ENCODE assay signal across 9 mouse cellular contexts in genomic region chr1:69790337-69791250, GRCm38 (mm10). TPM values are rescaled to one million over a fixed set of nuclear protein-coding genes. Genes with fewer than 3 reads are reported as not detected.
DNase-seq lines count a peak whose midpoint lies in the region; ATAC-seq and TF ChIP-seq lines count a peak whose summit lies in the region.
"Had no signal": no experiment of that assay in that cellular context is flagged by ENCODE, and none has a peak within 500 bp of the region (broad histone marks: within the 10 kb centered on the region; RNA-seq: fewer than 3 reads in every experiment).

No protein-coding gene starts in this region.

- TF ChIP-seq CTCF in C2C12 (IDR thresholded peaks at IDR 0.05; ENCODE audit: control insufficient read depth, insufficient read depth, insufficient read length), result peak; percentile 54
- TF ChIP-seq CTCF in heart, adult 2 months (IDR thresholded peaks at IDR 0.05), result peak; percentile 85
- TF ChIP-seq CTCF in midbrain, postnatal 0 days (IDR thresholded peaks at IDR 0.05), result peak; percentile 92

- no peaks in the 10 kb centered on the region for H3K9me3 ChIP-seq in kidney, embryonic 14.5 days (ENCODE audit: control insufficient read depth, low read length)
- no peaks in the 10 kb centered on the region for H3K9me3 ChIP-seq in limb, embryonic 12.5 days
- no peaks in the 10 kb centered on the region for H3K9me3 ChIP-seq in midbrain, postnatal 0 days (ENCODE audit: low read length)

- no peak overlapping the region for H3K27ac ChIP-seq in heart, adult 2 months
- H3K27ac ChIP-seq in kidney, embryonic 14.5 days (ENCODE audit: low read depth, low read length), result no peak overlapping the region
- no peak overlapping the region for H3K27ac ChIP-seq in limb, embryonic 12.5 days
- no peak overlapping the region; the same call in 1 of the 2 replicates for H3K27ac ChIP-seq in midbrain, postnatal 0 days (ENCODE audit: low read depth, low read length)

- no peaks in the 10 kb centered on the region for H3K4me1 ChIP-seq in heart, adult 2 months (ENCODE audit: control insufficient read depth, insufficient read depth, low read length)
- no peaks in the 10 kb centered on the region for H3K4me1 ChIP-seq in kidney, embryonic 14.5 days (ENCODE audit: control insufficient read depth, insufficient read depth, low read length)
- no peaks in the 10 kb centered on the region for H3K4me1 ChIP-seq in limb, embryonic 12.5 days (replicated peaks)
- no peaks in the 10 kb centered on the region; the same call in 1 of the 2 replicates for H3K4me1 ChIP-seq in midbrain, postnatal 0 days (ENCODE audit: insufficient read depth, low read length)

- H3K79me2 ChIP-seq in C2C12 (ENCODE audit: control insufficient read depth, insufficient read depth), result no peaks in the 10 kb centered on the region
- no peaks in the 10 kb centered on the region for H3K79me2 ChIP-seq in heart, adult 2 months (replicated peaks; ENCODE audit: control insufficient read depth, insufficient read depth, low read length)

- peak overlapping the region; percentile 36 for H3K4me2 ChIP-seq in kidney, embryonic 14.5 days (replicated peaks; ENCODE audit: low read depth, low read length)
- peak overlapping the region; percentile 40 for H3K4me2 ChIP-seq in limb, embryonic 12.5 days
- H3K4me2 ChIP-seq in midbrain, postnatal 0 days (ENCODE audit: low read depth, low read length, poor library complexity, severe bottlenecking), result peak overlapping the region; percentile 52

- no peaks in the 10 kb centered on the region for H3K36me3 ChIP-seq in C2C12 (ENCODE audit: control insufficient read depth, insufficient read depth)
- no peaks in the 10 kb centered on the region for H3K36me3 ChIP-seq in heart, adult 2 months (ENCODE audit: control insufficient read depth, insufficient read depth, low read length)
- no peaks in the 10 kb centered on the region for H3K36me3 ChIP-seq in kidney, embryonic 14.5 days (ENCODE audit: control insufficient read depth, insufficient read depth, low read length)
- H3K36me3 ChIP-seq in limb, embryonic 12.5 days, result no peaks in the 10 kb centered on the region
- H3K36me3 ChIP-seq in midbrain, postnatal 0 days (ENCODE audit: insufficient read depth, low read length), result no peaks in the 10 kb centered on the region

- peak; percentile 69; the same call in 1 of the 2 replicates for ATAC-seq in kidney, embryonic 14.5 days (ENCODE audit: low FRiP score, low TSS enrichment)
- no peak for ATAC-seq in limb, embryonic 12.5 days (ENCODE audit: insufficient number of reproducible peaks, insufficient read depth, low FRiP score, low TSS enrichment, low read depth)
- ATAC-seq in midbrain, postnatal 0 days (ENCODE audit: low FRiP score), result no peak

- no peak for TF ChIP-seq POLR2A in heart, adult 2 months (IDR thresholded peaks at IDR 0.05; ENCODE audit: insufficient read depth, low read depth, low read length)

- 48% methylated on average over 28 of the region's 28 CpGs for WGBS in heart, adult 2 months
- 37% methylated on average over 28 of the region's 28 CpGs for WGBS in kidney, embryonic 14.5 days
- WGBS in limb, embryonic 12.5 days, result 46% methylated on average over 28 of the region's 28 CpGs
- 24% methylated on average over 28 of the region's 28 CpGs for WGBS in midbrain, postnatal 0 days

- no peaks in the 10 kb centered on the region for H3K79me3 ChIP-seq in C2C12 (ENCODE audit: low read depth)

- H3ac ChIP-seq in C2C12 (ENCODE audit: control insufficient read depth, insufficient read length, low read depth), result no peak overlapping the region

- no peaks in the 10 kb centered on the region for H3K27me3 ChIP-seq in C2C12 (ENCODE audit: control insufficient read depth, insufficient read depth, insufficient read length)
- no peaks in the 10 kb centered on the region for H3K27me3 ChIP-seq in heart, adult 2 months (ENCODE audit: control insufficient read depth, insufficient read depth, low read length)
- no peaks in the 10 kb centered on the region for H3K27me3 ChIP-seq in kidney, embryonic 14.5 days (ENCODE audit: control insufficient read depth, insufficient read depth, low read length)
- H3K27me3 ChIP-seq in limb, embryonic 12.5 days, result no peaks in the 10 kb centered on the region
- no peaks in the 10 kb centered on the region for H3K27me3 ChIP-seq in midbrain, postnatal 0 days (ENCODE audit: insufficient read depth, low read length)

- intact Hi-C loops in heart, adult 2 months (cut with DNase I), result no loop called here

- peak; percentile 49 to 89 for DNase-seq in adrenal gland, adult (ENCODE audit: inconsistent age in 2 of 2, low spot score in 1 of 2)
- peak; percentile 82 for DNase-seq in embryo, embryonic 11 days
- DNase-seq in heart, adult 2 months, result peak; percentile 17 to 40
- DNase-seq in midbrain, postnatal 0 days (ENCODE audit: low spot score), result peak; percentile 91
- peak; percentile 78 for DNase-seq in testis, postnatal 10 days (ENCODE audit: low spot score)

- H3K4me3 ChIP-seq in C2C12 (ENCODE audit: insufficient read depth, poor library complexity, severe bottlenecking), result no peak overlapping the region
- H3K4me3 ChIP-seq in heart, adult 2 months, result no peak overlapping the region
- H3K4me3 ChIP-seq in kidney, embryonic 14.5 days (ENCODE audit: low read length), result peak overlapping the region; percentile 8
- 0 out of 2 replicates have a peak overlapping the region, but pooled peaks have one; percentile 8 for H3K4me3 ChIP-seq in limb, embryonic 12.5 days (replicated peaks)
- peak overlapping the region; percentile 33 for H3K4me3 ChIP-seq in midbrain, postnatal 0 days (ENCODE audit: low read depth, low read length)

- H3K9ac ChIP-seq in heart, adult 2 months (ENCODE audit: low read depth, low read length), result no peak overlapping the region
- H3K9ac ChIP-seq in kidney, embryonic 14.5 days (ENCODE audit: low read depth, low read length), result no peak overlapping the region
- no peak overlapping the region for H3K9ac ChIP-seq in limb, embryonic 12.5 days (replicated peaks)
- H3K9ac ChIP-seq in midbrain, postnatal 0 days (replicated peaks; ENCODE audit: low read length, poor library complexity, severe bottlenecking), result peak overlapping the region; percentile 29; the same call in 1 of the 2 replicates

- no peak for TF ChIP-seq EP300 in heart, adult 2 months (IDR thresholded peaks at IDR 0.05; ENCODE audit: insufficient read depth, low read depth, low read length)

TF ChIP-seq in C2C12, 6 proteins besides CTCF, POLR2A, EP300 and RAD21:
- TF ChIP-seq MYOG (IDR thresholded peaks at IDR 0.05; ENCODE audit: control insufficient read depth, extremely low read depth, insufficient read length) (no peak), MYOD1 (IDR thresholded peaks at IDR 0.05; ENCODE audit: control insufficient read depth, insufficient read length, low read depth) (no peak), MAX (IDR thresholded peaks at IDR 0.05) (no peak), CEBPB (IDR thresholded peaks at IDR 0.05; ENCODE audit: low read depth) (no peak), FOSL1 (IDR thresholded peaks at IDR 0.05; ENCODE audit: insufficient read depth, low read length, poor library complexity, severe bottlenecking) (no peak), USF1 (IDR thresholded peaks at IDR 0.05; ENCODE audit: low read depth) (no peak)

RNA-seq across cellular contexts. Expression of gene Spag16, which starts 36.2 kb away (rescaled TPM):
- not detected for polyA plus RNA-seq in C2C12 (2012; fragmentation: generic; extraction: Trizol)
- not detected for total RNA-seq in heart, adult 2 months (2021)
- polyA plus RNA-seq in heart, adult 2 months (2012; rRNA removed), result 0.47 TPM in 1 of 2 replicates, not detected in the other
- 1.2 and 1.5 TPM in 2 replicates for polyA plus RNA-seq in kidney, embryonic 14.5 days (2014; fragmentation: Nextera tagmentation; extraction: Ambion mirVana)
- 1.3 and 1.4 TPM in 2 replicates for polyA plus RNA-seq in limb, embryonic 12.5 days (2016; fragmentation: Nextera tagmentation; extraction: Ambion mirVana)
- total RNA-seq in midbrain, postnatal 0 days (2014; rRNA removed), result 1.5 and 4.0 TPM in 2 replicates
- 2.2 and 3.2 TPM in 2 replicates for polyA plus RNA-seq in midbrain, postnatal 0 days (2015; fragmentation: Nextera tagmentation; extraction: Ambion mirVana)
- polyA plus RNA-seq: liver, embryonic 16.5 days had no signal

Comparison
In these comparisons a context has a peak if more than half of its experiments do, and no peak if none do; other contexts are left out.
1. H3K4me3 ChIP-seq: peak in kidney, embryonic 14.5 days (single experiment), limb, embryonic 12.5 days (single experiment) and midbrain, postnatal 0 days (single experiment); none in C2C12 (single experiment) and heart, adult 2 months (single experiment).
2. DNase-seq: peak in every context shown above with its lines; median percentile 91 in midbrain, postnatal 0 days; 82 in embryo, embryonic 11 days; 78 in testis, postnatal 10 days; 69 in adrenal gland, adult; 28 in heart, adult 2 months.
3. Peak in every context shown above with its lines, with median percentiles within 50 percentile points of each other: CTCF ChIP-seq and H3K4me2 ChIP-seq.